Mouse (Mus musculus) neutrophil, adult 65 days (primary cell): ENCODE data around the gene Zfp141. TPM values are rescaled to one million over a fixed set of nuclear protein-coding genes. Genes with fewer than 3 reads are reported as not detected.

Source experiments
- total RNA-seq: library from RNA; stranded (reverse); gene quantifications from 2 replicates; pipeline ENCODE4 v1.2.4, GENCODE M21; 2023

Zfp141 gene
- 15.9 and 19.6 TPM in 2 replicates for total RNA-seq

GRCm38 (mm10) chr7:42505588-42505987, at the start of gene Zfp141:
TSS of gene Zfp141 (minus strand) at chr7:42505740.

GRCm38 (mm10) chr7:42447850-42448249, 57.7 kb downstream of the Zfp141 start, which contains the start of gene 4933421I07Rik:
TSS of gene 4933421I07Rik (minus strand) at chr7:42448120.

Other genes with a start within 250 kb of the Zfp141 start
- gene Vmn2r61, start 245.7 kb downstream of the Zfp141 start, total RNA-seq, result not detected in 2 replicates
- not detected in 2 replicates for gene 4933421I07Rik, start 57.6 kb downstream of the Zfp141 start, total RNA-seq
- gene Gm21028, start 72.8 kb upstream of the Zfp141 start, total RNA-seq, result not detected in 2 replicates
- not detected in 2 replicates for gene Zfp977, start 86.8 kb upstream of the Zfp141 start, total RNA-seq
- gene Zfp976, start 136.8 kb upstream of the Zfp141 start, total RNA-seq, result 0.11 and 0.51 TPM in 2 replicates
- gene Zfp975, start 187.0 kb upstream of the Zfp141 start, total RNA-seq, result 0.41 and 0.73 TPM in 2 replicates
- not detected in 2 replicates for gene Gm17067, start 221.3 kb upstream of the Zfp141 start, total RNA-seq